Mouse (Mus musculus): ENCODE results near the gene Wfikkn1. TPM values are rescaled to one million over a fixed set of nuclear protein-coding genes. Genes with fewer than 3 reads are reported as not detected.

Gene Wfikkn1
- total and polyA plus RNA-seq, 3 experiments: 0.19 to 0.53 TPM; not detected in 1

DNA sequence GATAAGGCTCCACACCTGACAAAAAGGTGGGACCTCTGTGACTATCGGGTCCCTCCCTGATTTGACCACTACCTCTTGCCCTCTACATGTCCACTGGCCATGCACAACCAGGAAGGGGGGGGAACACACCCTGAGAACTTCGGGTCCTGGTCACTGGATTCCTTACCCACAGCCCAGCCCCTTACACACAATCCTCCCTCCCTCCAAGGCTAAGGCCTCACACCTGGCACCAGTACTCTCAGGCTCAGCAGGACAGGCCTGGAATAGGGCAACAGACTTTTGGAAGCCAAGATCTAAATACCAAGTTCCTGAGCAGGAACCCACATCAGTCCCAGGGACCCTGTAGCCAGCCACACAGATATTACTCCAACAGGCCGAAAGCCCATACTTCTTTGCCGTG is 41.8 kb downstream of the Wfikkn1 start:
- Histone ChIP-seq H3K27ac (ENCODE audit: control insufficient read depth, low read depth, low read length) (no peak overlapping the region), H3K4me1 (ENCODE audit: control insufficient read depth in 1 of 2, insufficient read depth in 2 of 2, low read length in 2 of 2) (peaks cover 4 to 15% of the 10 kb centered on the region in 2 experiments; a peak in 3 of 4 replicates), H3K4me3 (ENCODE audit: control insufficient read depth in 1 of 2, insufficient read depth in 1 of 2, low read depth in 2 of 2, low read length in 2 of 2) (no peak overlapping the region), H3K36me3 (ENCODE audit: control insufficient read depth in 1 of 2, insufficient read depth in 2 of 2, low read length in 2 of 2) (no peaks in the 10 kb centered on the region; a peak in 2 of 4 replicates), H3K79me2 (ENCODE audit: control insufficient read depth, insufficient read depth, low read length, poor library complexity) (peaks cover 16% of the 10 kb centered on the region), H3K9ac (ENCODE audit: control insufficient read depth, low read depth, low read length, poor library complexity, severe bottlenecking) (no peak overlapping the region), H3K27me3 (ENCODE audit: control insufficient read depth in 1 of 2, insufficient read depth in 2 of 2, low read length in 2 of 2) (no peaks in the 10 kb centered on the region), H3K9me3 (replicated peaks; ENCODE audit: insufficient read depth, low read length) (no peaks in the 10 kb centered on the region)
- no peak for DNase-seq (ENCODE audit: low read depth, low spot score)
- TF ChIP-seq ZMIZ1 (IDR thresholded peaks at IDR 0.05; ENCODE audit: low read depth, low read length): no peak
- TF ChIP-seq USF1 (IDR thresholded peaks at IDR 0.05; ENCODE audit: low read depth, low read length): no peak
- no peak for TF ChIP-seq JUND (IDR thresholded peaks at IDR 0.05; ENCODE audit: low read depth, low read length)
- TF ChIP-seq TBP (IDR thresholded peaks at IDR 0.05; ENCODE audit: low read depth, low read length): no peak
- no peak for TF ChIP-seq RCOR1 (IDR thresholded peaks at IDR 0.05; ENCODE audit: low read depth, low read length)

DNA sequence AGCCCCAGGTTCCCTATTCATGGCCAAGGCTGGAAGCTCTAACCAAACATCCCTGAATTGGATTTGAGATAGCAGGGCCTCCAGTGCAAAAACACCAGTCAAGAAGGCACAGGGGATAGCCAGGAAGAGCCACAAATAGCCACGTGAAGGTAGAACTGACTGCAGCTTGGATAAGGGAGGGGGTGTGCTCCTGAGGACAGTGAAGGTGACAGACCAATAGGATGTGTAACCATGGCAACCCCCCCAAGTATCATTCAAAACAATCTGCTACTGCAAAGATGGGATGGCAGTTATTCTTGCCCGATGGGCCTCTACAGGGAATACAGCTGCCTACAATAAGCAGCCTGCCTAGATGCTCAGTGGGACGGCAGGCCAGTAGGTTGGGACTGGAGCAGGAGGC is 43.1 kb downstream of the Wfikkn1 start:
- no peak for TF ChIP-seq TBP (IDR thresholded peaks at IDR 0.05; ENCODE audit: low read depth, low read length)
- Histone ChIP-seq H3K9ac (ENCODE audit: control insufficient read depth, low read depth, low read length, poor library complexity, severe bottlenecking) (no peak overlapping the region), H3K27ac (ENCODE audit: control insufficient read depth, low read depth, low read length) (no peak overlapping the region), H3K4me3 (ENCODE audit: control insufficient read depth in 1 of 2, insufficient read depth in 1 of 2, low read depth in 2 of 2, low read length in 2 of 2) (no peak overlapping the region), H3K9me3 (replicated peaks; ENCODE audit: insufficient read depth, low read length) (no peaks in the 10 kb centered on the region), H3K4me1 (ENCODE audit: control insufficient read depth in 1 of 2, insufficient read depth in 2 of 2, low read length in 2 of 2) (peaks cover 2 to 8% of the 10 kb centered on the region in 2 experiments; a peak in 3 of 4 replicates), H3K27me3 (ENCODE audit: control insufficient read depth in 1 of 2, insufficient read depth in 2 of 2, low read length in 2 of 2) (no peaks in the 10 kb centered on the region), H3K36me3 (ENCODE audit: control insufficient read depth in 1 of 2, insufficient read depth in 2 of 2, low read length in 2 of 2) (no peaks in the 10 kb centered on the region; a peak in 2 of 4 replicates), H3K79me2 (ENCODE audit: control insufficient read depth, insufficient read depth, low read length, poor library complexity) (peaks cover 20% of the 10 kb centered on the region)
- DNase-seq (ENCODE audit: low read depth, low spot score): no peak

DNA sequence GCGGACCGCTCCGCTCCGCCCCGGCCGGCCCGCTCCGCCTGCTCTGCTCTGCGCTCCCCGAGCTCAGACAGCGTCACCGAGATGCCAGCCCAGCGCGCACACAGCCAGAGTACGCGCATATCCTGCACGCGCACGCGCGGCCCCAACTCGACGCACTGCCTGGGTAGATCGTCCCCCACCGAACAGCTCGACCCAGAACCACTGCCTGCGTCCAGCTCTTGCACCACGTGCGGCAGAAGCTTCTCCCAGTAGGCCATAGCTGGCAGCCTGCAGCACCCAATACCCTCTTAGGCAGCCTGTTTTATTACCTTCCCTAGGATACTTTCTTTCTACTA is 43.6 kb downstream of the Wfikkn1 start, which contains the start of gene Rhbdl1:
TSS of gene Rhbdl1 (minus strand) at position 220 of the 335 bp plus-strand sequence.
- Histone ChIP-seq H3K9ac (ENCODE audit: control insufficient read depth, low read depth, low read length, poor library complexity, severe bottlenecking) (no peak within 1 kb of the TSS), H3K36me3 (ENCODE audit: control insufficient read depth in 1 of 2, insufficient read depth in 2 of 2, low read length in 2 of 2) (no peaks in the 10 kb centered on the region; a peak in 2 of 4 replicates), H3K4me3 (ENCODE audit: control insufficient read depth in 1 of 2, insufficient read depth in 1 of 2, low read depth in 2 of 2, low read length in 2 of 2) (no peak within 1 kb of the TSS), H3K79me2 (ENCODE audit: control insufficient read depth, insufficient read depth, low read length, poor library complexity) (peaks cover 24% of the 10 kb centered on the region), H3K27me3 (ENCODE audit: control insufficient read depth in 1 of 2, insufficient read depth in 2 of 2, low read length in 2 of 2) (no peaks in the 10 kb centered on the region), H3K27ac (ENCODE audit: control insufficient read depth, low read depth, low read length) (no peak within 1 kb of the TSS), H3K4me1 (ENCODE audit: control insufficient read depth in 1 of 2, insufficient read depth in 2 of 2, low read length in 2 of 2) (peaks cover 2 to 8% of the 10 kb centered on the region in 2 experiments; a peak in 3 of 4 replicates), H3K9me3 (replicated peaks; ENCODE audit: insufficient read depth, low read length) (no peaks in the 10 kb centered on the region)
- TF ChIP-seq SIN3A (IDR thresholded peaks at IDR 0.05; ENCODE audit: low read length): no peak
- TF ChIP-seq CTCF (IDR thresholded peaks at IDR 0.05 in 2 of 3, conservative IDR thresholded peaks at IDR 0.05 in 1 of 3; ENCODE audit: control insufficient read depth in 1 of 3, insufficient read depth in 1 of 3, low read depth in 2 of 3, low read length in 3 of 3, poor library complexity in 1 of 3, severe bottlenecking in 1 of 3): no peak
- TF ChIP-seq SMC3 (IDR thresholded peaks at IDR 0.05; ENCODE audit: low read depth, low read length): no peak
- TF ChIP-seq ELF1 (IDR thresholded peaks at IDR 0.05; ENCODE audit: low read depth, low read length): no peak
- TF ChIP-seq ZMIZ1 (IDR thresholded peaks at IDR 0.05; ENCODE audit: low read depth, low read length): no peak
- TF ChIP-seq BHLHE40 (IDR thresholded peaks at IDR 0.05; ENCODE audit: borderline replicate concordance, low read depth, low read length): no peak
- no peak for TF ChIP-seq GABPA (IDR thresholded peaks at IDR 0.05; ENCODE audit: low read depth, low read length)
- no peak for DNase-seq (ENCODE audit: low read depth, low spot score)
